Mouse (Mus musculus) monocyte, adult 2 months (primary cell): Measurements from ENCODE around the gene Islr.

ENCODE experiments used
- DNase-seq, 2 experiments: peaks; one replicate each; pipeline ENCODE4 v3.0.0; 2022; ENCODE audit warnings: low spot score in 2 of 2, low read depth in 1 of 2

Islr gene

GRCm38 (mm10) chr9:58114019-58114418 lies 90.1 kb downstream of the Islr start:
- DNase-seq: no peak

DNA sequence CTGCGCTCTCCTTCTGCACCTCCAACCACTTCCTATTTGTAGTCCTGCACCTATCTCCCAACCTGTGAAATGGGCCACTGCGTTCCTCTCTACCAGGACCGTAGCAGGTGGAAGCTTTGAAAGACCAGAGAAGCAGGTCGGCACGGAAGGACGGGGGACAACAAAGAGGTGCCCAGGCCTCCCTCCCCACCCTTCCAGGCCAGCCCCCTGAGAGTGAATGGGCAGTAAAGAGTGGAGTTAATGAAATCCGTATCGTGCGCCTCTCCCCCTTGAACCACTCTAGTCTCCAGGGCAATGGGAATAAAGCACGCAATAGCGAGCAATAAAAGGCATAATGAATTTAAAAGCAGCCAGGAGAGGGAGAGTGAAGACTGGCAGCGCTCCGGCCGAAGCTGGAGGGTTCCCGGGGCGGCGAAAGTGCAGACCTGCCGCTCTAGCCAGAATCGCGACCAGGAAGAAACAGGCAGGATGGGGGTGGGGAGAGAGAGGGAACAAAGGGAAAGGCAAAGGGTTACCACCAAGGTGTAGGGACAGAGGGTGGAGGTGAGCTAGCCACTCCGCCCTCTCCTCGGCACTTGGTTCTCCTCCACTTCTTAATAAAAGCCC lies 90.7 kb downstream of the Islr start:
- DNase-seq: no peak

DNA sequence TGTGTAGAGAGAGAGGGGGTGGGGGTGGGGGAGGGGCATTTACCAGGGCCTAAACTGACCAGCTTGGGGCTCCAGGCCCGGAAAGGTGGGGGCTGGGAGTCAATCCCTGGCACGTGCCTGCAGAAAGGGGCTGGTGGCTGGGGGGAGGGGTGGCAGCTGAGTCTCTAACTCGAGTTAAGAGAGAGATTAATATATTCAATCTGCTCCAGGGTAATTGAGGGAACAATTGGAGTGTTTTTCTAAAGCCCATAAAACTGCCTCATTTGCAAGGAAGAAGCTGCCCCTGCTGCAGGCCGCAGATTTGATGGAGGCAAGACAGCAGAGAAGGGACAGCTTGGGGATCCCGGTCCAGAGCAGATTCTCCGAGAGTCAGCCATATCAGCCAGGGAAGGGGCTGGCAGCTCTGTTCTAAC lies 91.2 kb downstream of the Islr start:
- no peak for DNase-seq

DNA sequence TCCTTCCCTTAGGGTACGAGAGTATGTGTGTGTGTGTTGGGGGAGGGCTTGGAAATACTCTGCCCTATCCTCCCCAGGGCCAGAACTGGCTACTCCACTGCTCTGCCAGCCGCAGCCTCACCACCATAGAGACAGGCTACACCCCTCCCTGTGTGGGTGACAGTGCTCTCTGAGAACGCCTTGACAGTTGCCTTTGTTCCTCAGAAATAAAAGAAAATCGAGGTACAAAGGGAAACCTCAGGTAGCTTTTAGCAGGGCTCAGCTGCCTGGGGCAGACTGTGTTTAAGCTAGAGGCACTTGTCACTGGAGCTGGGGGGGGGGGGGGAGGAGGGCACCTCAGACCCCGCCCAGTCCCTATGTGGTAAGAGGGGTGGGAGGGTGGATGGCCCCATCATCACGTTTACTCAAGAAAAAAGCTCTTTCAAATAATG lies 91.8 kb downstream of the Islr start:
- no peak for DNase-seq

- no peak for DNase-seq
These were observed 92.7 kb downstream of the Islr start for GRCm38 (mm10) chr9:58111431-58111830.

DNA sequence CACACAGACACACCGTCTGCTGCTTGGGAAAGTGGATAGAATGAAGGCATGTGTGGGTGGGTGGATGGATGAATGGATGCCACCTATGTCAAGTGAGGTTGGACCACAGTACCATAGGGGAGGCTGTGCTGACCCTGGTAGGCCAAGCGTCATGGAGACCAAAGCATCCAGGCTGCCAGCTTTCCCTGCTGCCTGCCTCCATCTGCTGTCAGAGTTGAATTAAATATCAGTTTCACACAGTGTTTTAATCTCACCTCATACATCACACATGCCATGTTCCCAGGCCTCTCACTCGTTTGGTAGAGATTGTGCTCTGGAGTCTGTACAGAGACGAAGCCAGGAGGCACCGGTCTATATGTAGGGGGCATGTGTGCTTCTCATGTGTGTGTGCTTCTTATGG lies 93.3 kb downstream of the Islr start:
- DNase-seq: no peak

DNA sequence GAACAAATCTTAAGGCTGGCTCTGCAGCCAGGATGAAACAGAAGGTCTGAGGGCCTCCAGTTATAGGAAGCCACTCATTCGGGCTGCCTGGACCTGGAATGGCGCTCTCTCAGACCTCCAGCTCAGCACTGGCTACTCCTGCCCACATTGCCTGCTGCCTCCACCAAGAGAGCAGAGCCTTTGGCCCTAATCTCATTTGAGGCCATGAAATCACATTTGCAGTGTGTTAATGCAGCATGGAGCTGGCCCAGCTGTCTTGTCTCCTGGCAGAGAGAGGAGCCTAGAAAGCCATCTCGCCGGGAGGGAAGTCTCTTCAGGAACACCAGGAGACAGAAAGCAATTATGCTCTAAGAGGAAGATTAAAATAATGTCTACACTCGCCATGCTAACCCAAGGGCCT lies 96.6 kb downstream of the Islr start:
- DNase-seq: no peak
